In the genomic region with DNA sequence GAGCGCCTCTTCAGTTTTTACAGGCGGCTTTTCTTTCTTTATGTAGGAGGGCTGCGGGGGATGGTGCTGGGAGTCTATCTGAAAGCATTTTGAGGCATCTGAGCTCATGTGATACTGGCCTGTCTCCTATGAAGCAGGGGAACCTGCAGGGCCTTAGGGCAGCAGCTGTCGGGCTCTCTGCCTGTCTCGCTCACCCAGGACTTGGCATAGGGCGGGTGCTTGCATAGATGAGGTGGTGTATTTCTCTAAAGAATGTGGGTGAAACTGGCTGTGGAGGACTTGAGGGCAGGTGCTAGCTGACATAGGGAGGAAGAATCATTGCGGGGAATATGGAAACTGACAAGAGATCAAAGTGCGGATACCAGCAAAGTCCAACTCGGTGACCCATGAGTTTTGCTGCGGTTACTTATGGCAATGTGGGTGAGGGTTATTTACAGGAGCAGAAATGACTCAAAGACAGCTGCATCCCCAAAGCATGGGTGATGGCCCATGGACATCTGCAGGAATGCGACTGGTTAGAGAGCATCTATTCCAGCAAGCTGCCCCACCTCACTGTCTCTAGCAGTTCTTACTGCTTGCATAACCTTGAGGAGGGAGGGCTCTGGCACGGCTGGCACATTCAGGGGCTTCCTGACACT, we compare ENCODE assay signal across 12 mouse cellular contexts. TPM values are rescaled to one million over a fixed set of nuclear protein-coding genes. Genes with fewer than 3 reads are reported as not detected.
A peak's percentile ranks its signal among the peaks of the same experiment; 100 is the strongest.
DNase-seq lines count a peak whose midpoint lies in the region; ATAC-seq lines count a peak whose summit lies in the region.
"Had no signal": no experiment of that assay in that cellular context is flagged by ENCODE, and none has a peak within 500 bp of the region (broad histone marks: within the 10 kb centered on the region; RNA-seq: fewer than 3 reads in every experiment).

No protein-coding gene starts in this region.

- no peaks in the 10 kb centered on the region for H3K36me3 ChIP-seq in liver, embryonic 11.5 days (ENCODE audit: control insufficient read depth, insufficient read depth, low read length)
- H3K36me3 ChIP-seq: embryonic facial prominence, embryonic 12.5 days; heart, embryonic 10.5 days had no signal

- WGBS in liver, embryonic 11.5 days = 49% methylated on average over 12 of the region's 12 CpGs

- peak; percentile 68 to 79 for DNase-seq in frontal cortex, adult 2 months (ENCODE audit: extremely low spot score in 1 of 2, low spot score in 1 of 2)
- no peak for DNase-seq in frontal cortex, postnatal 25 days (ENCODE audit: low spot score in 2 of 2)
- peak; percentile 63 to 67 for DNase-seq in right cerebral cortex, postnatal 10 days (ENCODE audit: low spot score in 2 of 2)
- no peak for DNase-seq in right cerebral cortex, postnatal 25 days
- peak; percentile 17 to 42 for DNase-seq in kidney, postnatal 4 days
- peak; percentile 78 for DNase-seq in telencephalon, adult 2 months (ENCODE audit: low read depth, low spot score)
- no peak for DNase-seq in liver, embryonic 11.5 days (ENCODE audit: low spot score)
- DNase-seq in lung, postnatal 36 days = no peak
- DNase-seq: lung, embryonic 14.5 days; thymus, adult 2 months had no signal

- no peak overlapping the region for H3K27ac ChIP-seq in liver, embryonic 11.5 days (ENCODE audit: low read depth, low read length)
- H3K27ac ChIP-seq: embryonic facial prominence, embryonic 12.5 days; heart, embryonic 10.5 days had no signal

- H3K9me3 ChIP-seq in liver, embryonic 11.5 days (ENCODE audit: control insufficient read depth, low read length) = no peaks in the 10 kb centered on the region
- H3K9me3 ChIP-seq: embryonic facial prominence, embryonic 12.5 days; heart, embryonic 10.5 days had no signal

- no peak for ATAC-seq in liver, embryonic 11.5 days (replicated peaks; ENCODE audit: low FRiP score)

- H3K4me3 ChIP-seq in liver, embryonic 11.5 days (ENCODE audit: low read depth, low read length) = no peak overlapping the region
- H3K4me3 ChIP-seq: embryonic facial prominence, embryonic 12.5 days; heart, embryonic 10.5 days had no signal

- H3K27me3 ChIP-seq in liver, embryonic 11.5 days (replicated peaks; ENCODE audit: control insufficient read depth, insufficient read depth, low read length) = peaks cover 8% of the 10 kb centered on the region; the same call in 1 of the 2 replicates

- H3K4me1 ChIP-seq in liver, embryonic 11.5 days (replicated peaks; ENCODE audit: control insufficient read depth, insufficient read depth, low read length) = no peaks in the 10 kb centered on the region
- H3K4me1 ChIP-seq: embryonic facial prominence, embryonic 12.5 days; heart, embryonic 10.5 days had no signal

- no peak overlapping the region for H3K4me2 ChIP-seq in liver, embryonic 11.5 days
- H3K4me2 ChIP-seq: embryonic facial prominence, embryonic 12.5 days; lung, embryonic 14.5 days had no signal

- no peak overlapping the region for H3K9ac ChIP-seq in liver, embryonic 11.5 days (ENCODE audit: low read depth, low read length)
- H3K9ac ChIP-seq: embryonic facial prominence, embryonic 12.5 days; lung, embryonic 14.5 days had no signal

RNA-seq across cellular contexts. Expression of gene Gm1043, which starts 8.4 kb away (rescaled TPM):
- 13.7 and 15.6 TPM in 2 replicates for polyA plus RNA-seq in frontal cortex, adult 2 months (2012; rRNA removed)
- not detected in 2 replicates for polyA plus RNA-seq in liver, embryonic 11.5 days (2014; fragmentation: Nextera tagmentation; extraction: Ambion mirVana)
- polyA plus RNA-seq: embryonic facial prominence, embryonic 12.5 days; heart, embryonic 10.5 days; lung, embryonic 14.5 days had no signal

Comparison
In these comparisons a context has a peak if more than half of its experiments do, and no peak if none do; other contexts are left out.
1. DNase-seq: peak in frontal cortex, adult 2 months (2 of 2), right cerebral cortex, postnatal 10 days (2 of 2), kidney, postnatal 4 days (2 of 2) and telencephalon, adult 2 months (single experiment); none in frontal cortex, postnatal 25 days (0 of 2), right cerebral cortex, postnatal 25 days (single experiment), liver, embryonic 11.5 days (single experiment) and lung, postnatal 36 days (single experiment).
2. RNA of gene Gm1043, which starts 8.4 kb away (polyA plus RNA-seq): 13.7 to 15.6 TPM in frontal cortex, adult 2 months; not detected in liver, embryonic 11.5 days; every median in the first group is over 10 times any median in the second.